Mouse (Mus musculus) liver, embryonic 15.5 days (tissue): Measurements from ENCODE around the gene Usp49. TPM values are rescaled to one million over a fixed set of nuclear protein-coding genes. Genes with fewer than 3 reads are reported as not detected.
A peak's percentile ranks its signal among the peaks of the same experiment; 100 is the strongest.

Experiments used
- ATAC-seq: fragments of 200-750 bp; cut with Nextera tagmentation; 2 replicates; pipeline ENCODE4 v1.8.0; 2017; ENCODE audit warnings: moderate number of reproducible peaks, mild to moderate bottlenecking, moderate library complexity; ENCODE audit not compliant: insufficient read depth
- H3K27ac ChIP-seq: fragments of 300-500 bp; sonication (generic); replicated peaks from 2 replicates; pipeline ENCODE4 v1.5.1; 2015; ENCODE audit warnings: mild to moderate bottlenecking, inconsistent platforms
- H3K27me3 ChIP-seq: fragments of 300-500 bp; sonication (generic); 2 replicates; pipeline ENCODE4 v1.6.1; 2015; ENCODE audit warnings: mild to moderate bottlenecking, inconsistent platforms
- H3K36me3 ChIP-seq: fragments of 300-500 bp; sonication (generic); replicated peaks from 2 replicates; pipeline ENCODE4 v1.6.1; 2015; ENCODE audit warnings: moderate library complexity, mild to moderate bottlenecking, inconsistent platforms
- H3K4me1 ChIP-seq: fragments of 300-500 bp; sonication (generic); replicated peaks from 2 replicates; pipeline ENCODE4 v1.6.1; 2015; ENCODE audit warnings: inconsistent platforms
- H3K4me2 ChIP-seq: fragments of 300-500 bp; sonication (generic); 2 replicates; pipeline ENCODE4 v1.6.1; 2015; ENCODE audit warnings: moderate library complexity, mild to moderate bottlenecking, inconsistent platforms
- H3K4me3 ChIP-seq: fragments of 300-500 bp; sonication (generic); replicated peaks from 2 replicates; pipeline ENCODE4 v1.5.1; 2015; ENCODE audit warnings: mild to moderate bottlenecking, inconsistent platforms
- H3K9ac ChIP-seq: fragments of 300-500 bp; sonication (generic); 2 replicates; pipeline ENCODE4 v1.6.1; 2015; ENCODE audit warnings: moderate library complexity, mild to moderate bottlenecking, inconsistent platforms
- H3K9me3 ChIP-seq: fragments of 300-500 bp; sonication (generic); replicated peaks from 2 replicates; pipeline ENCODE4 v1.6.1; 2016; ENCODE audit warnings: inconsistent platforms
- WGBS: fragments of 180-500 bp; shearing (Covaris S2); methylation state at CpG from one replicate; pipeline ENCODE4 v1.1.7; 2015; ENCODE audit warnings: mixed read lengths; ENCODE audit not compliant: insufficient replicate concordance; 5-methylcytosine and 5-hydroxymethylcytosine counted together
- polyA plus RNA-seq: library from polyadenylated mRNA; unstranded; fragments of >200 nt; fragmentation: Nextera tagmentation; extraction: Ambion mirVana; gene quantifications from 2 replicates; pipeline ENCODE4 v1.2.1, GENCODE M21; 2015

Gene Usp49
- polyA plus RNA-seq, 1 experiment from 2014 or later, result 3.7 TPM

- Histone ChIP-seq H3K9me3 (no peaks in the 10 kb centered on the region), H3K4me1 (peaks cover 36% of the 10 kb centered on the region), H3K27ac (no peak overlapping the region), H3K27me3 (peaks cover 72% of the 10 kb centered on the region), H3K4me2 (peak overlapping the region; percentile 95), H3K9ac (peak overlapping the region; percentile 63), H3K36me3 (no peaks in the 10 kb centered on the region), H3K4me3 (peak overlapping the region; percentile 67)
- no peak for ATAC-seq
- 0% methylated on average over 23 of the region's 23 CpGs for WGBS
Observed at GRCm38 (mm10) chr17:47695337-47695710, 64.8 kb downstream of the Usp49 start.

GRCm38 (mm10) chr17:47698156-47698555 is 67.7 kb downstream of the Usp49 start:
- H3K36me3 ChIP-seq, result no peaks in the 10 kb centered on the region
- no peak overlapping the region for H3K27ac ChIP-seq
- no peak overlapping the region for H3K4me2 ChIP-seq
- no peak for ATAC-seq
- peaks cover 68% of the 10 kb centered on the region for H3K27me3 ChIP-seq
- 69% methylated on average over 10 of the region's 10 CpGs for WGBS
- H3K4me1 ChIP-seq, result peaks cover 38% of the 10 kb centered on the region
- no peak overlapping the region for H3K4me3 ChIP-seq
- no peaks in the 10 kb centered on the region for H3K9me3 ChIP-seq
- H3K9ac ChIP-seq, result no peak overlapping the region

- Histone ChIP-seq H3K9me3 (no peaks in the 10 kb centered on the region), H3K4me3 (no peak overlapping the region), H3K4me2 (no peak overlapping the region), H3K36me3 (no peaks in the 10 kb centered on the region), H3K27me3 (peaks cover 67% of the 10 kb centered on the region), H3K27ac (peak overlapping the region; percentile 41; the same call in 1 of the 2 replicates), H3K9ac (no peak overlapping the region), H3K4me1 (peaks cover 33% of the 10 kb centered on the region)
- 60% methylated on average over 2 of the region's 2 CpGs for WGBS
- no peak for ATAC-seq
Observed at GRCm38 (mm10) chr17:47699055-47699454, 68.6 kb downstream of the Usp49 start.

GRCm38 (mm10) chr17:47701793-47702192 is 71.3 kb downstream of the Usp49 start:
- H3K9ac ChIP-seq, result no peak overlapping the region
- H3K9me3 ChIP-seq, result no peaks in the 10 kb centered on the region
- ATAC-seq, result no peak
- WGBS, result 68% methylated on average over 9 of the region's 9 CpGs
- H3K27ac ChIP-seq, result no peak overlapping the region
- no peak overlapping the region for H3K4me3 ChIP-seq
- H3K4me1 ChIP-seq, result peaks cover 14% of the 10 kb centered on the region
- H3K27me3 ChIP-seq, result peaks cover 63% of the 10 kb centered on the region
- no peak overlapping the region for H3K4me2 ChIP-seq
- H3K36me3 ChIP-seq, result no peaks in the 10 kb centered on the region

- 40% methylated on average over 28 of the region's 28 CpGs for WGBS
- no peak overlapping the region for H3K27ac ChIP-seq
- H3K36me3 ChIP-seq, result no peaks in the 10 kb centered on the region
- H3K9ac ChIP-seq, result no peak overlapping the region
- peaks cover 14% of the 10 kb centered on the region for H3K4me1 ChIP-seq
- no peak; the same call in 1 of the 2 replicates for ATAC-seq
- H3K27me3 ChIP-seq, result peaks cover 60% of the 10 kb centered on the region
- H3K4me3 ChIP-seq, result no peak overlapping the region
- H3K9me3 ChIP-seq, result no peaks in the 10 kb centered on the region
- H3K4me2 ChIP-seq, result no peak overlapping the region
Observed at GRCm38 (mm10) chr17:47702548-47703345, 72.3 kb downstream of the Usp49 start.

GRCm38 (mm10) chr17:47703556-47703955 is 73.1 kb downstream of the Usp49 start:
- H3K27me3 ChIP-seq, result peaks cover 55% of the 10 kb centered on the region
- H3K27ac ChIP-seq, result no peak overlapping the region
- no peaks in the 10 kb centered on the region for H3K36me3 ChIP-seq
- WGBS, result 28% methylated on average over 20 of the region's 20 CpGs
- no peak for ATAC-seq
- no peaks in the 10 kb centered on the region for H3K9me3 ChIP-seq
- H3K4me2 ChIP-seq, result no peak overlapping the region
- no peak overlapping the region for H3K4me3 ChIP-seq
- H3K4me1 ChIP-seq, result peaks cover 14% of the 10 kb centered on the region
- no peak overlapping the region for H3K9ac ChIP-seq

- Histone ChIP-seq H3K27ac (no peak overlapping the region), H3K4me1 (peaks cover 19% of the 10 kb centered on the region), H3K4me3 (no peak overlapping the region), H3K36me3 (no peaks in the 10 kb centered on the region), H3K27me3 (peaks cover 55% of the 10 kb centered on the region), H3K9me3 (no peaks in the 10 kb centered on the region), H3K4me2 (no peak overlapping the region), H3K9ac (no peak overlapping the region)
- WGBS, result 67% methylated on average over 4 of the region's 4 CpGs
- ATAC-seq, result no peak
Observed at GRCm38 (mm10) chr17:47704692-47705091, 74.2 kb downstream of the Usp49 start.

- Histone ChIP-seq H3K9ac (no peak overlapping the region), H3K27me3 (peaks cover 55% of the 10 kb centered on the region), H3K4me1 (0 out of 2 replicates have a peak, but pooled peaks cover 11% of the 10 kb centered on the region), H3K27ac (no peak overlapping the region), H3K36me3 (no peaks in the 10 kb centered on the region), H3K9me3 (no peaks in the 10 kb centered on the region), H3K4me2 (no peak overlapping the region), H3K4me3 (no peak overlapping the region)
- ATAC-seq, result no peak
- 65% methylated on average over 1 of the region's 1 CpGs for WGBS
Observed at GRCm38 (mm10) chr17:47706196-47706595, 75.7 kb downstream of the Usp49 start.

GRCm38 (mm10) chr17:47707961-47708360 is 77.5 kb downstream of the Usp49 start:
- H3K27ac ChIP-seq, result no peak overlapping the region
- no peaks in the 10 kb centered on the region for H3K36me3 ChIP-seq
- no peak overlapping the region for H3K4me2 ChIP-seq
- H3K9me3 ChIP-seq, result no peaks in the 10 kb centered on the region
- H3K4me1 ChIP-seq, result peaks cover 11% of the 10 kb centered on the region; the same call in 1 of the 2 replicates
- H3K4me3 ChIP-seq, result no peak overlapping the region
- no peak for ATAC-seq
- no peak overlapping the region for H3K9ac ChIP-seq
- peaks cover 40% of the 10 kb centered on the region for H3K27me3 ChIP-seq
- 53% methylated on average over 3 of the region's 3 CpGs for WGBS

GRCm38 (mm10) chr17:47708972-47709371 is 78.5 kb downstream of the Usp49 start:
- no peak overlapping the region for H3K27ac ChIP-seq
- H3K4me1 ChIP-seq, result peaks cover 11% of the 10 kb centered on the region; the same call in 1 of the 2 replicates
- no peak overlapping the region for H3K4me3 ChIP-seq
- ATAC-seq, result no peak
- H3K36me3 ChIP-seq, result no peaks in the 10 kb centered on the region
- H3K27me3 ChIP-seq, result peaks cover 30% of the 10 kb centered on the region
- H3K9me3 ChIP-seq, result no peaks in the 10 kb centered on the region
- no peak overlapping the region for H3K9ac ChIP-seq
- H3K4me2 ChIP-seq, result no peak overlapping the region
- 63% methylated on average over 4 of the region's 4 CpGs for WGBS

GRCm38 (mm10) chr17:47710036-47710435 is 79.5 kb downstream of the Usp49 start:
- Histone ChIP-seq H3K36me3 (no peaks in the 10 kb centered on the region), H3K4me3 (no peak overlapping the region), H3K27me3 (peaks cover 20% of the 10 kb centered on the region), H3K27ac (no peak overlapping the region), H3K4me1 (peaks cover 11% of the 10 kb centered on the region; the same call in 1 of the 2 replicates), H3K9ac (no peak overlapping the region), H3K9me3 (no peaks in the 10 kb centered on the region), H3K4me2 (no peak overlapping the region)
- ATAC-seq, result no peak
- WGBS, result 35% methylated on average over 3 of the region's 3 CpGs
